Mouse (Mus musculus) heart, embryonic 14.5 days (tissue): ENCODE results near the gene Sp7. TPM values are rescaled to one million over a fixed set of nuclear protein-coding genes. Genes with fewer than 3 reads are reported as not detected.

ENCODE experiments used
- ATAC-seq: fragments of 200-750 bp; cut with Nextera tagmentation; 2 replicates; pipeline ENCODE4 v1.8.0; 2017; ENCODE audit warnings: low read depth, moderate TSS enrichment; ENCODE audit not compliant: insufficient number of reproducible peaks, insufficient read depth, low FRiP score
- H3K27ac ChIP-seq, 2 experiments: fragments of 200-500 bp in 1 of 2; fragments of 300-500 bp in 1 of 2; sonication (generic) in 1 of 2; replicated peaks in 1 of 2; 2 replicates each; pipeline ENCODE4 v1.5.1; 2012 to 2014; ENCODE audit warnings: low read depth in 2 of 2, low read length in 2 of 2, control low read depth in 1 of 2, mild to moderate bottlenecking in 1 of 2, mixed read lengths in 1 of 2; ENCODE audit not compliant: control insufficient read depth in 1 of 2, insufficient read depth in 1 of 2
- H3K27me3 ChIP-seq: fragments of 300-500 bp; sonication (generic); 2 replicates; pipeline ENCODE4 v1.6.1; 2014; ENCODE audit warnings: mild to moderate bottlenecking, low read length, control low read depth; ENCODE audit not compliant: control insufficient read depth, insufficient read depth
- H3K36me3 ChIP-seq: fragments of 300-500 bp; sonication (generic); 2 replicates; pipeline ENCODE4 v1.6.1; 2014; ENCODE audit warnings: mild to moderate bottlenecking, control low read depth, low read length, mixed read lengths; ENCODE audit not compliant: control insufficient read depth, insufficient read depth
- H3K4me1 ChIP-seq, 2 experiments: fragments of 200-500 bp in 1 of 2; fragments of 300-500 bp in 1 of 2; sonication (generic) in 1 of 2; 2 replicates each; pipeline ENCODE4 v1.6.1; 2012 to 2014; ENCODE audit warnings: low read length in 2 of 2, control low read depth in 1 of 2, mixed read lengths in 1 of 2; ENCODE audit not compliant: control insufficient read depth in 2 of 2, insufficient read depth in 2 of 2
- H3K4me2 ChIP-seq: fragments of 300-500 bp; sonication (generic); 2 replicates; pipeline ENCODE4 v1.6.1; 2014; ENCODE audit warnings: mild to moderate bottlenecking, low read length
- H3K4me3 ChIP-seq, 2 experiments: fragments of 200-500 bp in 1 of 2; fragments of 300-500 bp in 1 of 2; sonication (generic) in 1 of 2; 2 replicates each; pipeline ENCODE4 v1.5.1; 2012 to 2014; ENCODE audit warnings: low read length in 2 of 2, mild to moderate bottlenecking in 2 of 2, control low read depth in 1 of 2, low read depth in 1 of 2, moderate library complexity in 1 of 2; ENCODE audit not compliant: control insufficient read depth in 1 of 2, insufficient read depth in 1 of 2
- H3K9ac ChIP-seq: fragments of 300-500 bp; sonication (generic); 2 replicates; pipeline ENCODE4 v1.6.1; 2014; ENCODE audit warnings: mild to moderate bottlenecking, low read length
- H3K9me3 ChIP-seq: fragments of 300-500 bp; sonication (generic); 2 replicates; pipeline ENCODE4 v1.6.1; 2016; ENCODE audit warnings: low read length, control low read depth; ENCODE audit not compliant: control insufficient read depth
- WGBS: fragments of 180-500 bp; shearing (Covaris S2); extraction: QIAGEN DNeasy Blood & Tissue Kit; methylation state at CpG from one replicate; pipeline ENCODE4 v1.1.7; 2014; 5-methylcytosine and 5-hydroxymethylcytosine counted together
- polyA plus RNA-seq: library from polyadenylated mRNA; unstranded; fragments of >200 nt; fragmentation: Nextera tagmentation; extraction: Ambion mirVana; gene quantifications from 2 replicates; pipeline ENCODE4 v1.2.1, GENCODE M21; 2014

Sp7 gene
- polyA plus RNA-seq, 1 experiment from 2014 or later, result 0.22 TPM

- peak overlapping the region; percentile 49 to 59 for H3K4me3 ChIP-seq
- WGBS, result under 1% methylated on average over 49 of the region's 49 CpGs
- peak overlapping the region; percentile 76 for H3K9ac ChIP-seq
- H3K4me1 ChIP-seq, result peaks cover 17 to 31% of the 10 kb centered on the region in 2 experiments
- no peaks in the 10 kb centered on the region for H3K36me3 ChIP-seq
- H3K4me2 ChIP-seq, result peak overlapping the region; percentile 99
- H3K9me3 ChIP-seq, result no peaks in the 10 kb centered on the region
- ATAC-seq, result peak; percentile 63
- peaks cover 44% of the 10 kb centered on the region for H3K27me3 ChIP-seq
- H3K27ac ChIP-seq, result peak overlapping the region; percentile 69 to 75
These were observed 11.7 kb downstream of the Sp7 start for GRCm38 (mm10) chr15:102355134-102355870.

GRCm38 (mm10) chr15:102353986-102354385 is 13.0 kb downstream of the Sp7 start:
- no peak for ATAC-seq
- Histone ChIP-seq H3K9me3 (no peaks in the 10 kb centered on the region), H3K4me2 (no peak overlapping the region), H3K36me3 (no peaks in the 10 kb centered on the region), H3K27ac (no peak overlapping the region), H3K4me3 (no peak overlapping the region), H3K9ac (no peak overlapping the region), H3K27me3 (peaks cover 34% of the 10 kb centered on the region), H3K4me1 (peaks cover 17 to 36% of the 10 kb centered on the region in 2 experiments)
- WGBS, result 92% methylated on average over 2 of the region's 2 CpGs

- Histone ChIP-seq H3K4me2 (no peak overlapping the region), H3K4me1 (peaks cover 11 to 23% of the 10 kb centered on the region in 2 experiments), H3K4me3 (no peak overlapping the region), H3K27ac (no peak overlapping the region), H3K36me3 (peaks cover 3% of the 10 kb centered on the region; the same call in 1 of the 2 replicates), H3K9me3 (no peaks in the 10 kb centered on the region), H3K9ac (no peak overlapping the region), H3K27me3 (peaks cover 16% of the 10 kb centered on the region)
- ATAC-seq, result no peak
- WGBS, result 40% methylated on average over 2 of the region's 2 CpGs
These were observed 14.8 kb downstream of the Sp7 start for GRCm38 (mm10) chr15:102352177-102352576.

GRCm38 (mm10) chr15:102350942-102351291 is 16.1 kb downstream of the Sp7 start:
- no peak for ATAC-seq
- WGBS, result 10% methylated on average over 11 of the region's 11 CpGs
- peak overlapping the region; percentile 77 for H3K4me2 ChIP-seq
- H3K9me3 ChIP-seq, result no peaks in the 10 kb centered on the region
- H3K27me3 ChIP-seq, result peaks cover 4% of the 10 kb centered on the region
- H3K4me1 ChIP-seq, result peaks cover 8 to 19% of the 10 kb centered on the region in 2 experiments
- peak overlapping the region; percentile 77 to 83 for H3K27ac ChIP-seq
- H3K4me3 ChIP-seq, result peak overlapping the region; percentile 55 to 93
- peak overlapping the region; percentile 73 for H3K9ac ChIP-seq
- H3K36me3 ChIP-seq, result peaks cover 12% of the 10 kb centered on the region

- no peaks in the 10 kb centered on the region for H3K9me3 ChIP-seq
- peaks cover 6 to 14% of the 10 kb centered on the region in 2 experiments for H3K4me1 ChIP-seq
- H3K36me3 ChIP-seq, result peaks cover 18% of the 10 kb centered on the region
- peak within 1 kb of the TSS; percentile 77 for H3K4me2 ChIP-seq
- peak within 1 kb of the TSS; percentile 55 to 93 for H3K4me3 ChIP-seq
- ATAC-seq, result peak; percentile 75
- peak within 1 kb of the TSS; percentile 73 for H3K9ac ChIP-seq
- H3K27ac ChIP-seq, result peak within 1 kb of the TSS; percentile 77 to 83
- under 1% methylated on average over 56 of the region's 56 CpGs for WGBS
- no peaks in the 10 kb centered on the region; the same call in 1 of the 2 replicates for H3K27me3 ChIP-seq
These were observed 16.6 kb downstream of the Sp7 start, which contains the start of gene Aaas for GRCm38 (mm10) chr15:102350138-102350941. TSS of gene Aaas (minus strand) at chr15:102350771.

- WGBS, result 64% methylated on average over 4 of the region's 4 CpGs
- no peak for ATAC-seq
- Histone ChIP-seq H3K27ac (no peak overlapping the region), H3K9me3 (no peaks in the 10 kb centered on the region), H3K4me1 (peaks cover 0 to 10% of the 10 kb centered on the region in 2 experiments; a peak in 3 of 4 replicates), H3K4me3 (no peak overlapping the region), H3K9ac (no peak overlapping the region), H3K4me2 (no peak overlapping the region), H3K27me3 (no peaks in the 10 kb centered on the region), H3K36me3 (peaks cover 38% of the 10 kb centered on the region)
These were observed 20.5 kb downstream of the Sp7 start for GRCm38 (mm10) chr15:102346444-102346843.

- H3K9ac ChIP-seq, result no peak overlapping the region
- peaks cover 0 to 1% of the 10 kb centered on the region in 2 experiments; a peak in 2 of 4 replicates for H3K4me1 ChIP-seq
- H3K4me2 ChIP-seq, result no peak overlapping the region
- 94% methylated on average over 3 of the region's 3 CpGs for WGBS
- H3K4me3 ChIP-seq, result no peak overlapping the region
- H3K9me3 ChIP-seq, result no peaks in the 10 kb centered on the region
- H3K27me3 ChIP-seq, result no peaks in the 10 kb centered on the region
- H3K27ac ChIP-seq, result no peak overlapping the region
- H3K36me3 ChIP-seq, result peaks cover 50% of the 10 kb centered on the region
- ATAC-seq, result no peak
These were observed 22.5 kb downstream of the Sp7 start for GRCm38 (mm10) chr15:102344490-102344889.
